Mouse (Mus musculus) limb, embryonic 11.5 days (tissue): ENCODE measurements around the gene Rgs3. TPM values are rescaled to one million over a fixed set of nuclear protein-coding genes. Genes with fewer than 3 reads are reported as not detected.

Source experiments
- ATAC-seq: fragments of 200-750 bp; cut with Nextera tagmentation; 2 replicates; pipeline ENCODE4 v1.8.0; 2017; ENCODE audit warnings: low read depth; ENCODE audit not compliant: insufficient number of reproducible peaks, low FRiP score, low TSS enrichment
- DNase-seq: peaks from one replicate; pipeline ENCODE4 v3.0.0-alpha.2; 2015; ENCODE audit warnings: low spot score
- H3K27ac ChIP-seq: fragments of 300-500 bp; sonication (generic); replicated peaks from 2 replicates; pipeline ENCODE4 v1.5.1; 2014; ENCODE audit warnings: low read depth, mild to moderate bottlenecking, low read length
- H3K27me3 ChIP-seq: fragments of 300-500 bp; sonication (generic); 2 replicates; pipeline ENCODE4 v1.6.1; 2014; ENCODE audit warnings: mild to moderate bottlenecking, low read length, mixed read lengths; ENCODE audit not compliant: control insufficient read depth, insufficient read depth
- H3K36me3 ChIP-seq: fragments of 300-500 bp; sonication (generic); 2 replicates; pipeline ENCODE4 v1.6.1; 2014; ENCODE audit warnings: mild to moderate bottlenecking, low read length, moderate library complexity, mixed read lengths; ENCODE audit not compliant: control insufficient read depth, insufficient read depth
- H3K4me1 ChIP-seq: fragments of 300-500 bp; sonication (generic); 2 replicates; pipeline ENCODE4 v1.6.1; 2014; ENCODE audit warnings: low read length, mixed read lengths; ENCODE audit not compliant: control insufficient read depth, insufficient read depth
- H3K4me2 ChIP-seq: fragments of 300-500 bp; sonication (generic); 2 replicates; pipeline ENCODE4 v1.6.1; 2014; ENCODE audit warnings: low read depth, mild to moderate bottlenecking, moderate library complexity; ENCODE audit not compliant: severe bottlenecking
- H3K4me3 ChIP-seq: fragments of 300-500 bp; sonication (generic); 2 replicates; pipeline ENCODE4 v1.5.1; 2014; ENCODE audit warnings: low read depth, low read length
- H3K9ac ChIP-seq: fragments of 300-500 bp; sonication (generic); 2 replicates; pipeline ENCODE4 v1.6.1; 2014; ENCODE audit warnings: mild to moderate bottlenecking, low read length
- H3K9me3 ChIP-seq: fragments of 300-500 bp; sonication (generic); 2 replicates; pipeline ENCODE4 v1.6.1; 2016; ENCODE audit warnings: low read length; ENCODE audit not compliant: control insufficient read depth
- WGBS: fragments of 180-500 bp; shearing (Covaris S2); extraction: QIAGEN DNeasy Blood & Tissue Kit; methylation state at CpG from one replicate; pipeline ENCODE4 v1.1.7; 2014; 5-methylcytosine and 5-hydroxymethylcytosine counted together
- polyA plus RNA-seq: library from polyadenylated mRNA; unstranded; fragments of >200 nt; fragmentation: Nextera tagmentation; extraction: Ambion mirVana; gene quantifications from 2 replicates; pipeline ENCODE4 v1.2.1, GENCODE M21; 2014

The Rgs3 gene
- polyA plus RNA-seq, 1 experiment from 2014 or later: 22.9 TPM

DNA sequence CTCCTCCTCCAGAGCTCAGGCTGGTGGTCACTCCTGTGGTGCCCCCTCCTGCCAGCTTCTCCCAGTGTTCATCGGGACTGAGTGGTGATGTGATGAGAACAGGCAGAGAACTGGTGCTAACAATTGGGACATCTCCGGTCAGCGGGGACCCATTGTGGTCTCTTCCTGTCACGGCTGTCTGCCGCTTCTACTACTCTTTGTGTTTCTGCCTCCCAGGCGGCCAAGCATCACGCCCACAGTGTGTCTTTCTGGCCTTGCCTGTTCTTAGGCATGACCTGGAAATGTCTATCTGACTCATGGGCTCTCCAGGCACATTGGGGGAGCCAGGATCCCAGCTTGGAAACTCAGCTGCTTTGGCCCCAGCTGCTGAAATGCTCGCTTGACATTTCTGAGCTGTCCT lies 83.8 kb downstream of the Rgs3 start:
- H3K27me3 ChIP-seq: no peaks in the 10 kb centered on the region
- no peak overlapping the region for H3K4me3 ChIP-seq
- 0 out of 2 replicates have a peak, but pooled peaks cover 8% of the 10 kb centered on the region for H3K4me1 ChIP-seq
- no peak overlapping the region for H3K4me2 ChIP-seq
- no peak overlapping the region for H3K27ac ChIP-seq
- no peaks in the 10 kb centered on the region for H3K36me3 ChIP-seq
- DNase-seq (no peak), ATAC-seq (no peak)
- 94% methylated on average over 8 of the region's 8 CpGs for WGBS
- no peak overlapping the region for H3K9ac ChIP-seq
- no peaks in the 10 kb centered on the region for H3K9me3 ChIP-seq

DNA sequence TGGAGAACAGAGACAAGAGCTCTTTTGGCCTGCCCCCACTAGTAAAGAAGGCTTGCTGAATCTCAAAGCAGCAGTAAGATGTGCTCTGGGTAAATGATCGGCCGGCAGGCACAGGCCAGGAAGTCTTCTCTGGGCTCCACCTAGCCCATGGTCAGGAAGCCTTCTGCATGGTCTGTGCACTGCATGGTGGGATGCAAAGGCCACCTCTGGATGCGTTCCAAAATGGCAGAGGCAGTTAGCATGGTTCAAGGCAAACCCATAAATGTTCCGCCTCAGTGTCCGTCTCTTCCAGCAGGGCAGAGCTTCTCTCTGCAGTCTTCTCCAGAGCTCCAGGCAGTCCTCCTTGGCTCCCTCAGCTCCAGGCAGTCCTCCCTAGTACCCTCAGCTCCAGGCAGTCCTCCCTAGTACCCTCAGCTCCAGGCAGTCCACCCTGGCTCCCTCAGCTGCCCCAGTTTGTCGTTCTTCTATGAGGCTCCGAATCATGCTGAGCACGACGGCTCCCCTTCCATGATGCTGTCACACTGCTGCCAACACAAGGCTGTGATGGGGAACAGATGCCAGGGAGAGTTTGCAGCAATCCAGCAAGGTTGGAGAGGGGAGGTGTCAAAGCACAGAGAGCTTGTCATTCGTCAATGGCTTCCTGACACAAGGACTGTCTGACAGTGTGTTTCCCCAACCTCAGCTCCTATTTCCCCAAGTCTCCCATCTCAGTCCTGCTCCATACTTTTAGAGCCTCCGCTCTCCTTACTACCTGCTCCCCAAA lies 84.6 kb downstream of the Rgs3 start:
- no peak overlapping the region for H3K27ac ChIP-seq
- H3K36me3 ChIP-seq: no peaks in the 10 kb centered on the region
- no peak for ATAC-seq
- H3K9me3 ChIP-seq: no peaks in the 10 kb centered on the region
- no peak overlapping the region for H3K9ac ChIP-seq
- WGBS: 59% methylated on average over 11 of the region's 11 CpGs
- H3K27me3 ChIP-seq: no peaks in the 10 kb centered on the region
- H3K4me1 ChIP-seq: 0 out of 2 replicates have a peak, but pooled peaks cover 8% of the 10 kb centered on the region
- H3K4me2 ChIP-seq: no peak overlapping the region
- DNase-seq: no peak
- no peak overlapping the region for H3K4me3 ChIP-seq

- H3K4me1 ChIP-seq: 0 out of 2 replicates have a peak, but pooled peaks cover 2% of the 10 kb centered on the region
- 68% methylated on average over 9 of the region's 9 CpGs for WGBS
- H3K9ac ChIP-seq: no peak overlapping the region
- H3K4me3 ChIP-seq: no peak overlapping the region
- no peak for ATAC-seq
- no peak overlapping the region for H3K4me2 ChIP-seq
- no peaks in the 10 kb centered on the region for H3K36me3 ChIP-seq
- no peaks in the 10 kb centered on the region for H3K27me3 ChIP-seq
- DNase-seq: no peak
- H3K27ac ChIP-seq: no peak overlapping the region
- H3K9me3 ChIP-seq: no peaks in the 10 kb centered on the region
These were observed 87.1 kb downstream of the Rgs3 start for GRCm38 (mm10) chr4:62646556-62647248.

- ATAC-seq: no peak
- H3K27ac ChIP-seq: no peak overlapping the region
These were observed 89.2 kb downstream of the Rgs3 start for GRCm38 (mm10) chr4:62648848-62649247.

GRCm38 (mm10) chr4:62649536-62650230 lies 90.0 kb downstream of the Rgs3 start:
- H3K27me3 ChIP-seq: no peaks in the 10 kb centered on the region
- no peaks in the 10 kb centered on the region for H3K36me3 ChIP-seq
- ATAC-seq: no peak
- 82% methylated on average over 8 of the region's 8 CpGs for WGBS
- no peaks in the 10 kb centered on the region for H3K9me3 ChIP-seq
- DNase-seq: no peak
- H3K27ac ChIP-seq: no peak overlapping the region
- no peaks in the 10 kb centered on the region for H3K4me1 ChIP-seq
- no peak overlapping the region for H3K4me3 ChIP-seq
- H3K4me2 ChIP-seq: no peak overlapping the region
- H3K9ac ChIP-seq: no peak overlapping the region

More at GRCm38 (mm10) chr4:62648848-62649247, 89.2 kb downstream of the Rgs3 start:
- H3K36me3 ChIP-seq: no peaks in the 10 kb centered on the region
- DNase-seq: no peak
- no peaks in the 10 kb centered on the region for H3K27me3 ChIP-seq
- H3K9ac ChIP-seq: no peak overlapping the region
- H3K4me2 ChIP-seq: no peak overlapping the region
- H3K9me3 ChIP-seq: no peaks in the 10 kb centered on the region
- H3K4me1 ChIP-seq: no peaks in the 10 kb centered on the region
- no peak overlapping the region for H3K4me3 ChIP-seq
- 88% methylated on average over 3 of the region's 3 CpGs for WGBS

DNA sequence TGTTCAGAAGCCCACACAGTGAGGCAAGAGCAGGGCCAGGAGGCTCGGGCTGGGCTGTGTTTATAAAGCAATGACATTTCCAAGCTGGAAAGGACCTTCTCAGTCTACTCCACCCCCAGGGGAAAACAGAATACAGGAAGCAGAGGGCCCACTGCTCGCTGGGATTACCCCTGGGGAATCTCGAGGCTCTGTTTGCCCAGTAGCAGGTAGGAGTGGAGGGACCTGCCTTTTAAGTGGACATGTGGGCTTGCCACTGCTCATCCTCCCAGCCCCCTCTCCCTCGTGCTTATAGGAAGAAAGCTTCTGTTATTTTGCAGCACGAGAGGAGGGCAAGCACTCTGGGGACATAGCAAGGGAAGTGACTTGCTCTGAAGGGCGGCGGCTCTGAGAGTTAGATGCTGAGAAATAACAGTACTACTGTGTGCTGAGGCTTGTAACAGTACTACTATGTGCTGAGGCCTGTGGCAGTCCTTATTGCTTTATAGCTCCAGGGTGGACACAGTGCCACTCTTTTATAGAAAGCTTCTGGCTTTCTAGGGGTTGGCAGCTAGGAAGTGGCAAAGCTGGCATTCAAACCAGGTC lies 91.6 kb downstream of the Rgs3 start:
- Histone ChIP-seq H3K9ac (no peak overlapping the region), H3K4me1 (no peaks in the 10 kb centered on the region), H3K27me3 (no peaks in the 10 kb centered on the region), H3K4me2 (no peak overlapping the region), H3K27ac (no peak overlapping the region), H3K9me3 (no peaks in the 10 kb centered on the region), H3K4me3 (no peak overlapping the region), H3K36me3 (no peaks in the 10 kb centered on the region)
- ATAC-seq (no peak), DNase-seq (no peak)
- 54% methylated on average over 7 of the region's 7 CpGs for WGBS

DNA sequence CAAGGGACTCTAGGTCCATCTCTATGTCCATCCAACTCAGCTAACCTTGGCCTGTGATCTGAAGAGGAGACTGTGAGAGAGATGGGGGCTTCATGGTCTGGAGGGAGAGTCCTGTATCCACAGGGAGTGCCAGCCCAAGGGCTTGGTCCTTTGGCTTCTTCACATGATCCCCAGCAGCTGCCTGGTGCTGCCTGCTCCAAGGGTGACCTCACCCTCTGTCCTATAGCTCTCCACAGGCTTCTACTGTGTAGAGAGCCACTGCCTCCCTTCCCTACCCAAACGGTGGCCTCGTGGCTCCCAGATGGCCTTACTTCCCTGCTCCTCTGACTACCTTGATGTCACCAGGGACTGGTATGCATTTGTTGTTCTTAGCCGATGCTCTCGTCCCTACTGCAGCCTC lies 92.6 kb downstream of the Rgs3 start:
- Histone ChIP-seq H3K9me3 (no peaks in the 10 kb centered on the region), H3K4me2 (no peak overlapping the region), H3K4me1 (no peaks in the 10 kb centered on the region), H3K4me3 (no peak overlapping the region), H3K36me3 (no peaks in the 10 kb centered on the region), H3K27ac (no peak overlapping the region), H3K9ac (no peak overlapping the region), H3K27me3 (no peaks in the 10 kb centered on the region)
- WGBS: 30% methylated on average over 4 of the region's 4 CpGs
- ATAC-seq (no peak), DNase-seq (no peak)
